Mouse (Mus musculus) layer of hippocampus, postnatal 10 days (tissue): ENCODE measurements around the gene Slain2. TPM values are rescaled to one million over a fixed set of nuclear protein-coding genes. Genes with fewer than 3 reads are reported as not detected.
"Not testable (repeated sequence)": the region's sequence is repeated elsewhere in the genome, so short reads cannot be mapped to it uniquely, and the experiment has no call there.

Source experiments
- DNase-seq, 2 experiments: peaks; one replicate each; pipeline ENCODE4 v3.0.0; 2021; ENCODE audit warnings: low spot score in 2 of 2
- total RNA-seq, 2 experiments: library from RNA; stranded (reverse); gene quantifications; 2 replicates each; pipeline ENCODE4 v1.2.3; 2021

The Slain2 gene
- total RNA-seq, 2 experiments from 2014 or later, result 31.2 to 33.4 TPM

DNA sequence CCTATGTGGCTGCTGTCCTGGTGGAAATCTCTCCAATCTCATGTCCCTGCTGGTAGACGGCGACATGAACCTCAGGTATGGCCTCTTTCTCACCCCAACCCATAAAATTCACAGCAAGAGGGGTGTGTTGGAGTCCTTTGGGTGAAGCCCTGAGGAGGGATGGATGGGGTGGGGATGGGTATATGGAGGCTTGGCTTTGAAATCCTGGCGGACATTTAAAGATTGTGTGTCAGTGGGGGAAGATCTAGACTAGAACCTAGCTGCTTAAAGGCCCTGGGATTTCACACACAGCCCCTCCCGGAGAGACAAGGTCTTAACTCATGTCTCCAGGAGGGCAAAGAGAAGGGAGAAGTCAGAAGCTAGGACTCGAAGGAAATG, 93.5 kb downstream of the Slain2 start:
- DNase-seq, result no peak

DNA sequence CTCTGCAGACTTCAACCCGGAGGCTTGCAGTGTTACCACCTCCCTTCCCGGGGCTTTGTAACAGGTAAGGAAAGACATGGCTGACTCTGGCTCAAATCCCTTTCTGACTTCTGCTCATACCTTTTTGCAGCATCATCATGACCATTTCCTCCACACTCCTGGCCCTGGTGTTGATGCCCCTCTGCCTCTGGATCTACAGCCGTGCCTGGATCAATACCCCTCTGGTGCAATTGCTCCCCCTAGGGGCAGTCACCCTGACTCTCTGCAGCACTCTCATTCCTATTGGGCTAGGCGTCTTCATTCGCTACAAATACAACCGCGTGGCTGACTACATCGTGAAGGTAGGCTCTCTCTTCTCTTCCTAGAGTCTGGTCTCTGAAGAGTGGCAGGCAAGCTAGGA, 94.1 kb downstream of the Slain2 start:
- not testable (repeated sequence) for DNase-seq

DNA sequence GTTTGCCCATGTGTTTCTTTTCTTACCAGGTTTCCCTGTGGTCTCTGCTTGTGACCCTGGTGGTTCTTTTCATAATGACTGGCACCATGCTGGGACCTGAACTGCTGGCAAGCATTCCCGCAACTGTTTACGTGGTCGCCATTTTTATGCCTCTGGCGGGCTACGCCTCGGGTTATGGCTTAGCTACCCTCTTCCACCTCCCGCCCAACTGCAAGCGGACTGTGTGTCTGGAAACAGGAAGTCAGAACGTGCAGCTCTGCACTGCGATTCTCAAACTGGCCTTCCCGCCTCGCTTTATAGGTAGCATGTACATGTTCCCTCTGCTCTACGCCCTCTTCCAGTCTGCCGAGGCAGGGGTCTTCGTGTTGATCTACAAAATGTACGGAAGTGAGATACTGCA, 97.7 kb downstream of the Slain2 start:
- DNase-seq, result not testable (repeated sequence)

DNA sequence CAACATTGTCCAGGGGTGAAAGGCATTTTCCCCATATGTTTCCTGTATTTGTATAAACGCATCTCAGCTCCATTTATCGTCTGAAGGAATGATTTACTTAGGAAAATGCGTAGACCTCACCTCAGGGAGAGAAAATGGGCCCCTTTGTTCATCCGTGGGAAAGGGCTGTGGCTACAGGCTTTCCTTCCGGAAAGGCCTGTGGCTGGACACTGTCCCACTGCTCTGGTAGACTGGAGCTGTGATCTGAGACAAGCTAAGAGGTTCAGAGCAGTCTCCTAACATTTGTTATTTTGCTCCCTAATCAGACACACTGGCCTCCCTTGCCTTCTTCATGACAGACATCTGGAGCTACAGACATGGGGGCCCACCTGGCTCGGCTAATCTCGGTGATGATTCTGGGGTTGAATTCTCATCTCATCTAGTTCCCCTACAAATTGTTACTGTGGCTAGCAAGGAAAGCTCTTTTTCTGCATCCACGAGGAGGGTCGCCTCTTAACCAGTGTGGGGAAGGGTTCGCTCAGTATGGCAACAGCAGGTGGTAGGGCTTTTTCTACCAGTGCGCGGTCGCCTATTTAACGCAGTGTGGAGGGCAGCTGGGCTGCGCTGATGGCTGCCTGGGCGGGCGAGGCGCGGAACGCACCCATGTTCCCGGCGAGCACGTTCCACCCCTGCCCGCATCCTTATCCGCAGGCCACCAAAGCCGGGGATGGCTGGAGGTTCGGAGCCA, 98.9 kb downstream of the Slain2 start:
- DNase-seq, result not testable (repeated sequence)

DNA sequence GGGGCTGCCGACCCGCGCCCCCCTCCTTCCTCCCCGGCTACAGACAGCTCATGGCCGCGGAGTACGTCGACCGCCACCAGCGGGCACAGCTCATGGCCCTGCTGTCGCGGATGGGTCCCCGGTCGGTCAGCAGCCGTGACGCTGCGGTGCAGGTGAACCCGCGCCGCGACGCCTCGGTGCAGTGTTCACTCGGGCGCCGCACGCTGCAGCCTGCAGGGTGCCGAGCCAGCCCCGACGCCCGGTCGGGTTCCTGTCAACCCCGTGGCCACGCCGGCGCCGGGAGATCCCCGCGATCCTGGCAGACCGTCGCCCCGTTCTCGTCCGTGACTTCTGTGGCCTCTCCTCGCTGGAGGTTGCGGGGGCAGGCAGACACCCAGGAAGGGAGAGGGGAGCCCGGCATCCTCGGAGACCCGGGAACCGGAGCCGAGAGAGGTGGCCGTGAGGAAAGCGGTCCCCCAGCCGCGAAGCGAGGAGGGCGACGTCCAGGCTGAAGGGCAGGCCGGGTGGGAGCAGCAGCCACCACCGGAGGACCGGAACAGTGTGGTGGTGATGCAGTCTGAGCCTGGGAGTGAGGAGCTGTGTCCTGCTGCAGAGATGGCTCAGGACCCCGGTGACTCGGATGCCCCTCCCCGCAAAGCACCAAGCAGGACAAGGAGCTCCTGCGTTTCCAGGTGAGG, 99.6 kb downstream of the Slain2 start:
- not testable (repeated sequence) for DNase-seq

DNA sequence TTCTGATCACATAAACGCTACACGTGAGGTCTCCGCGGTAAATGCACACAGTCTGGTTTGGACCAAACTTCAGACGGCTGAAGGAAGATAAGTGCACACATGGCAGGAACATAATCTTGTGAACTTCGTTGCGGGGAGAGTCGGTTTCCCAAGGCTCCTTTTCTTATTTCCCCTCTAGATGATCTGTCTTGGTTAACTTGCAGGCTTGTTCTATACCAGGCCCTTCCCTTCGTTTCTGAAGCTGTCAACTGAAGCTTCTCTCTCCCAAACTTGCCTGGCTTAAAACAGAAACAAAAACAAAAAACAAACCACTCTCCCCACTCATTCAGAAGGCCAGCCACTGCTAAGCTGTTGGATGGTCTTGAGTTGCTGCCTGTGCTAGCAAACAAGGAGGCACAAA, 100.6 kb downstream of the Slain2 start:
- no peak for DNase-seq

DNA sequence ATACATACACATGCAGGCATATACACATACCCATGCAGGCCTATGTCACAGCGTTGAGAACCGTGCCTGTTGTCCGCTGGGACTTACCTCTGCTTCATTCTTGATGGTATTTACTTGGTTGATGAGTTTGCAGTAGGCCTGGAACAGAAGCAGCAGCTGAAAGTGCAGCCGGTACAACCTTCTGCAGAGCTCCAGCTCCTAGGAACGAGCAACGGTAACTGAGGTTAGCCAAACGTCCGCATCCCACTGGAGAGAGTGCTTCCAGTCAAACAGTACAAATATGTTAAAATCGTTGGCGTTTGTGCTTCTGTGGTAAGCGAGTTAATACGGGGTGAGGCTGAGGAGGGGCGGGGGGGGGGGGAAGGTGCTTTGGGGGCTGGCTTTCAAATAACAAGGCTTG, 109.7 kb downstream of the Slain2 start:
- DNase-seq, result no peak

Other genes starting within 250 kb of the Slain2 start
- under 1 TPM in 1 of 2 experiments, not detected in 1; 0.11 TPM for gene Txk, start 161.5 kb upstream of the Slain2 start, total RNA-seq
- gene Tec, start 45.8 kb upstream of the Slain2 start, total RNA-seq, result 1 to 10 TPM; 2.1 to 2.4 TPM
- not detected for gene Gm10135, start 60.4 kb downstream of the Slain2 start, total RNA-seq
- gene Slc10a4, start 92.6 kb downstream of the Slain2 start, total RNA-seq, result 1 to 10 TPM; 5.8 to 7.3 TPM